Mouse (Mus musculus) E14TG2a.4 (cell line): ENCODE measurements at regions not wholly inside any gene's neighbourhood (a gene's known extent, or its start where the extent isn't known, plus 50 kb on each side); places are given as distances from the start of the nearest gene placed in this dataset.

ENCODE experiments used
- CTCF ChIP-seq: conservative IDR thresholded peaks from 2 replicates; pipeline ENCODE4 v1.5.1; 2014; ENCODE audit warnings: low read length
- NANOG ChIP-seq: IDR thresholded peaks from 2 replicates; pipeline ENCODE4 v1.6.1; 2014; ENCODE audit warnings: borderline replicate concordance, low read length, mixed read lengths

- TF ChIP-seq NANOG (no peak), CTCF (peak; percentile 42)
These were observed 116.9 kb downstream of the Tex29 start for GRCm38 (mm10) chr8:11957046-11957783.
